Mouse (Mus musculus): ENCODE results near the gene Gm28230. TPM values are rescaled to one million over a fixed set of nuclear protein-coding genes. Genes with fewer than 3 reads are reported as not detected.
A peak's percentile ranks its signal among the peaks of the same experiment; 100 is the strongest.

Gene Gm28230
- polyA plus RNA-seq, 1 experiment from 2014 or later: 0.55 TPM

DNA sequence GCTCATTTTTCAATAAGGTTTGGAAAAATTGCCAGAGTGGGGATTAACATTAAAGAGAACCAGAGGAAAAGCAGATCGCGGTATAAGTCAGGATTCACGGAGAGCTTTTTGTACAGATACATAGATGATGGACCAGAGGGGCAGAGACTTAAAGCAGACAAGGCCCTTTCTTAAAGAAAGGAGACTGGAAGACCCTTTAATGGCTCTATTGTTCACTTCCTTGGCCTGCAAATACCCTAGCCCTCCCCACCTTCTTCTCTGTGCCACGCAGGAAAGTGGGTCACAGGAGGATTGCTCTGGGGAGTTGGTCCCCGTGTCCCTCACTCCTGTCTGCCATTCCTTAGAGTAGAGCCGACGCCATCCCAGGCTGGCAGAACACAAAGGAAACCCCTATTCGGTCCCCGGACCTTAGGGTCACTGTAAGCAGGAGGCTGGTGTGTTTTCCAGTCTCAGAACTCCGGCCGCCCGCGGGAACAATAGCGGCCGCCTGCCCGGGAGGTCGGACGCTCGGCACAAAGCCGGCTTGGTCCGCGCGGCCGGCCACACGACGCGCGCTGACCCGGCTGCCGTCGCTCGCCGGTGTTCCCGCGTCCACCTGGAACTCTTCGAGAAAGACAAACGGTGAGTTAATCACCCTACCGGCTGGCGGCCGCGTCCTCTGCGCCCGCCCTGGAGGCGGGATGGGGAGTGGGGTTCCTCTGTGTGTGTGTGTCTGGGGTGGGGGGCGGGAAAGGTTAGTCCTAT lies 26.1 kb downstream of the Gm28230 start:
- H3K4me1 ChIP-seq (replicated peaks): peaks cover 21% of the 10 kb centered on the region
- H3K4me2 ChIP-seq (replicated peaks): peak overlapping the region; percentile 73
- peaks cover 62% of the 10 kb centered on the region for H3K27me3 ChIP-seq (replicated peaks)
- H3K9me3 ChIP-seq: no peaks in the 10 kb centered on the region
- H3K27ac ChIP-seq: no peak overlapping the region
- H3K36me3 ChIP-seq: no peaks in the 10 kb centered on the region
- peak overlapping the region; percentile 23; the same call in 1 of the 2 replicates for H3K9ac ChIP-seq
- peak; percentile 40; the same call in 1 of the 2 replicates for ATAC-seq
- 4% methylated on average over 45 of the region's 45 CpGs for WGBS
- H3K4me3 ChIP-seq (replicated peaks): peak overlapping the region; percentile 34

DNA sequence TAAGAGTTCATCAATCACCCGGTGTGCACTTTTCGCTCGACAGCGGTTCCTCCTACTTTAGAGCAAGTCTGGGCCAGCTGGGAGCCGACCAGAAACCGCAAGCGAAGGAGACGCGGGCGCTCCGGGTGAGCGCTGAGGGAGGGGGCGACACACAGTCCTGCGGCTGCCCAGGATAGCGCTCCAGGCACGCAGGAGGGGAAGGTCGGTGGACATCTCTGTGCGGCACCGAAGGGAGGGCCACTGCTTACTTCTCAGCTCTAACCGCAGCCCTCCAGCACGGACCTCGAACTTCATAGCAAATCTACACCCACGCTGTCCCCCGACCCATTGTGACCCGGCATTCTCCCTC lies 26.6 kb downstream of the Gm28230 start:
- peak; percentile 39 for ATAC-seq
- Histone ChIP-seq H3K27me3 (replicated peaks) (peaks cover 61% of the 10 kb centered on the region), H3K27ac (no peak overlapping the region), H3K4me1 (replicated peaks) (peaks cover 21% of the 10 kb centered on the region), H3K9ac (no peak overlapping the region), H3K9me3 (no peaks in the 10 kb centered on the region), H3K36me3 (no peaks in the 10 kb centered on the region), H3K4me2 (replicated peaks) (peak overlapping the region; percentile 73), H3K4me3 (replicated peaks) (peak overlapping the region; percentile 34)
- 5% methylated on average over 25 of the region's 25 CpGs for WGBS

GRCm38 (mm10) chr2:74753711-74754110 lies 27.2 kb downstream of the Gm28230 start:
- H3K27ac ChIP-seq: no peak overlapping the region
- peaks cover 57% of the 10 kb centered on the region for H3K27me3 ChIP-seq (replicated peaks)
- 37% methylated on average over 5 of the region's 5 CpGs for WGBS

DNA sequence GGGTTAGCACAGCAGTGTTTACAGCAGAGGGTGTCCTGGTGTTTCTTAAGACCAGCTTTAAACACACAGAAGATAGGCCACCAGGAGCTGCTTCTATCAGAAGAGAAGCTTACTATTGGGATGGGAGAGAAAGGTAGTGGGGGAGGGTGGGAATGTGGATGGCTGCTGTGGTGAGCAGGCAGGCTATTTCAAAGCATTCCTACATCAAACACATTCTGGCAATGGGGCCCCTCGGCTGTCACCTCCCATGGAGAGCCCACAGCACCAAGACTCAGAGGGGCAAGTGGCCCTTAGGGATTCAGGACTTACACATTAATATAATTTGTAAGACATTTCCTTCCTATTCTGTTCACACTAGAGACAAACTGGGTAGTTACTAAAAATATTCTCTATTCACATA lies 33.6 kb downstream of the Gm28230 start:
- no peaks in the 10 kb centered on the region for H3K36me3 ChIP-seq
- peaks cover 52% of the 10 kb centered on the region for H3K27me3 ChIP-seq (replicated peaks)
- no peak overlapping the region for H3K4me3 ChIP-seq (replicated peaks)
- no peak overlapping the region for H3K27ac ChIP-seq
- WGBS: 7% methylated on average over 1 of the region's 1 CpGs
- H3K4me1 ChIP-seq (replicated peaks): peaks cover 17% of the 10 kb centered on the region
- H3K9ac ChIP-seq: no peak overlapping the region
- ATAC-seq: no peak
- H3K4me2 ChIP-seq (replicated peaks): no peak overlapping the region
- no peaks in the 10 kb centered on the region for H3K9me3 ChIP-seq

More at GRCm38 (mm10) chr2:74753711-74754110, 27.2 kb downstream of the Gm28230 start:
- no peak overlapping the region for H3K4me3 ChIP-seq (replicated peaks)
- H3K36me3 ChIP-seq: no peaks in the 10 kb centered on the region
- no peaks in the 10 kb centered on the region for H3K9me3 ChIP-seq
- no peak overlapping the region for H3K4me2 ChIP-seq (replicated peaks)
- ATAC-seq: no peak
- no peak overlapping the region for H3K9ac ChIP-seq
- H3K4me1 ChIP-seq (replicated peaks): peaks cover 21% of the 10 kb centered on the region

- H3K4me3 ChIP-seq (replicated peaks): peak overlapping the region; percentile 53; the same call in 1 of the 2 replicates
- ATAC-seq: no peak
- H3K27me3 ChIP-seq (replicated peaks): peaks cover 58% of the 10 kb centered on the region
- H3K9me3 ChIP-seq: no peaks in the 10 kb centered on the region
- H3K4me2 ChIP-seq (replicated peaks): peak overlapping the region; percentile 98
- peaks cover 17% of the 10 kb centered on the region for H3K4me1 ChIP-seq (replicated peaks)
- no peaks in the 10 kb centered on the region for H3K36me3 ChIP-seq
- H3K9ac ChIP-seq: no peak overlapping the region
- WGBS: 4% methylated on average over 13 of the region's 13 CpGs
- no peak overlapping the region for H3K27ac ChIP-seq
Observed at GRCm38 (mm10) chr2:74761941-74762340, 35.4 kb downstream of the Gm28230 start.

GRCm38 (mm10) chr2:74762522-74763244 lies 36.2 kb downstream of the Gm28230 start, which contains the start of gene Hoxd1:
Gene Hoxd1 (plus strand): TSS chr2:74762980.
- H3K9ac ChIP-seq: peak within 1 kb of the TSS; percentile 18; the same call in 1 of the 2 replicates

DNA sequence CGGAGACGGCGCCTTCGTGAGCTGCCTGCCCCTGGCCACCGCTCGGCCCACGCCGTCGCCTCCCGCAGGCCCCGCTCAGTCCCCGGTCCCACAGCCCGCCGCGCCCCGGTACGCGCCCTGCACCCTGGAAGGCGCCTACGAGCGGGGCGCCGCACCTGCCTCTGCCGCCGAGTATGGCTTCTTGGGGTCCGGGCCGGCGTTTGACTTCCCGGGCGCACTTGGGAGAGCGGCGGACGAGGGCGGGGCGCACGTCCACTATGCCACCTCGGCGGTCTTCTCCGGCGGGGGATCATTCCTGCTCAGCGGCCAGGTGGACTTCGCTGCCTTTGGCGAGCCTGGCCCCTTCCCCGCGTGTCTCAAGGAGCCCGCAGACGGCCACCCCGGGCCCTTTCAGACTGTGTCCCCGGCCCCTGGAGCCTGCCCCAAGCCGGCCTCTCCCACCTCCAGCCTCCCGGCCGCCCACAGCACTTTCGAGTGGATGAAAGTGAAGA lies 36.8 kb downstream of the Gm28230 start:
- peaks cover 55% of the 10 kb centered on the region for H3K27me3 ChIP-seq (replicated peaks)
- WGBS: 2% methylated on average over 41 of the region's 53 CpGs

More at GRCm38 (mm10) chr2:74762522-74763244, 36.2 kb downstream of the Gm28230 start, which contains the start of gene Hoxd1:
- Histone ChIP-seq H3K27me3 (replicated peaks) (peaks cover 58% of the 10 kb centered on the region), H3K36me3 (no peaks in the 10 kb centered on the region), H3K4me1 (replicated peaks) (peaks cover 17% of the 10 kb centered on the region), H3K27ac (no peak within 1 kb of the TSS), H3K9me3 (no peaks in the 10 kb centered on the region), H3K4me2 (replicated peaks) (peak within 1 kb of the TSS; percentile 98), H3K4me3 (replicated peaks) (peak within 1 kb of the TSS; percentile 53)
- under 1% methylated on average over 60 of the region's 61 CpGs for WGBS
- peak; percentile 92 for ATAC-seq

DNA sequence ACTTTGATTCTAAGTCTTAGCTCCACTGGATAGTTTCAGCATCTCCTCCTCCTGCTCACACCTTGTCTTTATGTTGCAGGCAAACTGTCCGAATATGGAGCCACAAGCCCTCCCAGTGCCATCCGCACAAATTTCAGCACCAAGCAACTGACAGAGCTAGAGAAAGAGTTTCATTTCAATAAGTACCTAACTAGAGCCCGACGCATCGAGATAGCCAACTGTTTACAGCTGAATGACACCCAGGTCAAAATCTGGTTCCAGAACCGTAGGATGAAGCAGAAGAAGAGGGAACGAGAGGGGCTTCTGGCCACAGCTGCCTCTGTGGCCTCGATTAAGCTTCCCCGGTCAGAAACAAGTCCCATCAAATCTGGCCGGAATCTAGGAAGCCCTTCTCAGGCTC lies 37.4 kb downstream of the Gm28230 start:
- Histone ChIP-seq H3K9ac (no peak overlapping the region), H3K27ac (no peak overlapping the region), H3K9me3 (no peaks in the 10 kb centered on the region), H3K4me1 (replicated peaks) (peaks cover 17% of the 10 kb centered on the region), H3K27me3 (replicated peaks) (peaks cover 55% of the 10 kb centered on the region), H3K4me3 (replicated peaks) (no peak overlapping the region), H3K4me2 (replicated peaks) (peak overlapping the region; percentile 98), H3K36me3 (no peaks in the 10 kb centered on the region)
- WGBS: 49% methylated on average over 10 of the region's 10 CpGs
- ATAC-seq: no peak

More for the DNA sequence above, 36.8 kb downstream of the Gm28230 start:
- peak overlapping the region; percentile 98 for H3K4me2 ChIP-seq (replicated peaks)
- ATAC-seq: peak; percentile 71; the same call in 1 of the 2 replicates
- no peaks in the 10 kb centered on the region for H3K9me3 ChIP-seq
- H3K4me1 ChIP-seq (replicated peaks): peaks cover 17% of the 10 kb centered on the region
- no peaks in the 10 kb centered on the region for H3K36me3 ChIP-seq
- H3K4me3 ChIP-seq (replicated peaks): peak overlapping the region; percentile 53
- H3K9ac ChIP-seq: 0 out of 2 replicates have a peak overlapping the region, but pooled peaks have one; percentile 18
- H3K27ac ChIP-seq: no peak overlapping the region

DNA sequence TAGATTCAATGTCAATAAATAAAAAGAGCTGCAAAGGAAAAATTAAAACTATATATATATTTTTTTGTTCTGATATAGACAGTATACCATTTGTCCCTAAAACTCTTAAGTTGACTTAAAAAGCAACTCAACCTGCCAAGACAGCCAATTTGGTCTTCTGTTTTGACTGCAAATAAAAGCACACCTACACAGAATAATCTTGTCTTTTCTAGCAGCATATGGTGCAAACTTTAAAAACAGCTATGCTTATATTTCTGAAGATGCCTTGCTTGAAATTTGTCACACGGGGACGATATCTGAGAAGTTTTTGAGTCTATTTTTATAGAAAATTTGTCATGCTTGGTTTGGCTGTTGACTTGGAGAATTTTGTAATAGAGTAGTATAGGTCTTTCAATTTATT lies 47.8 kb downstream of the Gm28230 start:
- H3K4me2 ChIP-seq (replicated peaks): no peak overlapping the region
- 82% methylated on average over 2 of the region's 2 CpGs for WGBS
- no peak for ATAC-seq
- no peak overlapping the region for H3K4me3 ChIP-seq (replicated peaks)
- H3K36me3 ChIP-seq: no peaks in the 10 kb centered on the region
- H3K27ac ChIP-seq: no peak overlapping the region
- H3K9ac ChIP-seq: no peak overlapping the region
- no peaks in the 10 kb centered on the region for H3K27me3 ChIP-seq (replicated peaks)
- no peaks in the 10 kb centered on the region for H3K4me1 ChIP-seq (replicated peaks)
- H3K9me3 ChIP-seq: no peaks in the 10 kb centered on the region

DNA sequence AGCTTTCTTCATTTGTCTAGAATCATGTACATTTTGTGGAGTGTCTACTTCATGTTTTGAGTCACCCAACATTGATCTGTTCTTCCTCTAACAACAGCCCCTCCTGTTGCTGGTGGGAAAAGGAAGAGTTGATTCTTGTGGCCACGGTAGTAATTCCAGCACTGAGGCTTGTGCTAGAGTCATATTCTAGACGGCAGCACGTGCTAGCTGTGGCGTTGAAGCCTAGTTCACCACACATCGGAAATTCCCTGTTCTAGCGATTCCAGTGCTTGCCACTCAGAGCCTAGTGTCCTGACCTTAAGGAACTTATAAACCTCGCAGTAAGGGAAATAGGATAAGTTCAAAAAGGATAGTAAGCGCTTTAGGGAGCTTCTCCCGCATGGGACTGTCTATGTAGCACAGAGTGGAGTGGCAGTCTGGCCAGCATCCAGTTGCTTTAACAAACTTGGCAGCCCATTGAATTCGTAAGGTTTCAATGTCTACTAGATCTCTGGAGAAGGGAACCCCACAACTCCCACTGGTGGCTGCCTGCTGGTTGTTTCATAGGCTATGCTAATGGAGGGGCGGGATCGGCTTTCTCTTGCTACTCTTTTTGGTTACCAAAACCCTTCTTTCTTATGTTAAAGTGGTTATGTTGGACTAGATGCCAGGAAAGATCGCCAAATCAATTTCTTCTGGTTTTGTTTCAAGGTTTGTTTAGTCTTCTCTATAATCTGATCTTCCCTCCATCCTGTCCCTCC lies 51.2 kb downstream of the Gm28230 start:
- no peak overlapping the region for H3K27ac ChIP-seq
- H3K9me3 ChIP-seq: no peaks in the 10 kb centered on the region
- no peak overlapping the region for H3K9ac ChIP-seq
- H3K36me3 ChIP-seq: no peaks in the 10 kb centered on the region
- H3K4me3 ChIP-seq (replicated peaks): no peak overlapping the region
- WGBS: 75% methylated on average over 13 of the region's 13 CpGs
- no peaks in the 10 kb centered on the region for H3K4me1 ChIP-seq (replicated peaks)
- no peak for ATAC-seq
- no peak overlapping the region for H3K4me2 ChIP-seq (replicated peaks)
- no peaks in the 10 kb centered on the region for H3K27me3 ChIP-seq (replicated peaks)

DNA sequence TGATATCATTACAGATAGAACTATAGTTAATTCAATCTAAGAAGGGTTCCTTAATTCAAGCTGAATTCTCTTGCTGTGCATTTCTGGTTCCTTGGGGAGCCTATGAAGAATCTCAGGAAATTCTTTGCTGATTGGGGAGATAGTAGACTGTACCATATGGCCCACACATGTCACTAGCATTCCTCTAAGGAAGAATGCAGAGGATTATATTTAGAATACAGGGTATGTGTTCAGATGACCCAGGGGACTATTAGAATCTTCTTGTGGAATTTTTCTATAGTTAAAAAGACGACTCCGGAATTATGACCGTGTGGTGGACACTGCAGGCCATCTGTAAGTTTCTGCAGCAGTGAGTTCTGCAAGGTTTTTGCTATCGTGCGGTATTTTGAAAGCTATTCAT lies 54.9 kb downstream of the Gm28230 start:
- no peak for ATAC-seq
- no peak overlapping the region for H3K27ac ChIP-seq
- H3K36me3 ChIP-seq: no peaks in the 10 kb centered on the region
- H3K4me1 ChIP-seq (replicated peaks): no peaks in the 10 kb centered on the region
- no peak overlapping the region for H3K9ac ChIP-seq
- WGBS: 72% methylated on average over 5 of the region's 5 CpGs
- H3K9me3 ChIP-seq: no peaks in the 10 kb centered on the region
- no peak overlapping the region for H3K4me2 ChIP-seq (replicated peaks)
- no peak overlapping the region for H3K4me3 ChIP-seq (replicated peaks)
- H3K27me3 ChIP-seq (replicated peaks): no peaks in the 10 kb centered on the region

GRCm38 (mm10) chr2:74795531-74795930 lies 69.0 kb downstream of the Gm28230 start:
- WGBS: 33% methylated on average over 7 of the region's 7 CpGs
- no peak overlapping the region for H3K4me2 ChIP-seq (replicated peaks)
- no peaks in the 10 kb centered on the region for H3K27me3 ChIP-seq (replicated peaks)
- no peaks in the 10 kb centered on the region for H3K9me3 ChIP-seq
- H3K27ac ChIP-seq: no peak overlapping the region
- no peaks in the 10 kb centered on the region for H3K4me1 ChIP-seq (replicated peaks)
- ATAC-seq: no peak
- no peak overlapping the region for H3K4me3 ChIP-seq (replicated peaks)
- H3K9ac ChIP-seq: no peak overlapping the region
- no peaks in the 10 kb centered on the region for H3K36me3 ChIP-seq

Measured in intestine, embryonic 15.5 days (tissue).